Mouse (Mus musculus) granulocyte monocyte progenitor cell, adult 5-6 weeks (primary cell): ENCODE measurements around the gene Rnft1. TPM values are rescaled to one million over a fixed set of nuclear protein-coding genes. Genes with fewer than 3 reads are reported as not detected.

Source experiments
- ATAC-seq: replicated peaks from 2 replicates; pipeline ENCODE4 v1.8.0; 2016; ENCODE audit warnings: mild to moderate bottlenecking, moderate TSS enrichment, inconsistent platforms; ENCODE audit not compliant: poor library complexity, severe bottlenecking
- total RNA-seq, 2 experiments: library from RNA; stranded (forward) in 1 of 2; stranded (reverse) in 1 of 2; fragments of 200-712, 200-1000 nt in 1 of 2; fragments of >200 nt in 1 of 2; fragmentation: Nextera tagmentation in 1 of 2; gene quantifications; 2 replicates each; pipeline ENCODE4 v1.2.3; 2014 to 2017

Rnft1 gene
- 16.3 and 19.8 TPM in 2 replicates for total RNA-seq (2014; fragmentation: Nextera tagmentation)
- total RNA-seq (2017) = 16.1 and 19.4 TPM in 2 replicates

DNA sequence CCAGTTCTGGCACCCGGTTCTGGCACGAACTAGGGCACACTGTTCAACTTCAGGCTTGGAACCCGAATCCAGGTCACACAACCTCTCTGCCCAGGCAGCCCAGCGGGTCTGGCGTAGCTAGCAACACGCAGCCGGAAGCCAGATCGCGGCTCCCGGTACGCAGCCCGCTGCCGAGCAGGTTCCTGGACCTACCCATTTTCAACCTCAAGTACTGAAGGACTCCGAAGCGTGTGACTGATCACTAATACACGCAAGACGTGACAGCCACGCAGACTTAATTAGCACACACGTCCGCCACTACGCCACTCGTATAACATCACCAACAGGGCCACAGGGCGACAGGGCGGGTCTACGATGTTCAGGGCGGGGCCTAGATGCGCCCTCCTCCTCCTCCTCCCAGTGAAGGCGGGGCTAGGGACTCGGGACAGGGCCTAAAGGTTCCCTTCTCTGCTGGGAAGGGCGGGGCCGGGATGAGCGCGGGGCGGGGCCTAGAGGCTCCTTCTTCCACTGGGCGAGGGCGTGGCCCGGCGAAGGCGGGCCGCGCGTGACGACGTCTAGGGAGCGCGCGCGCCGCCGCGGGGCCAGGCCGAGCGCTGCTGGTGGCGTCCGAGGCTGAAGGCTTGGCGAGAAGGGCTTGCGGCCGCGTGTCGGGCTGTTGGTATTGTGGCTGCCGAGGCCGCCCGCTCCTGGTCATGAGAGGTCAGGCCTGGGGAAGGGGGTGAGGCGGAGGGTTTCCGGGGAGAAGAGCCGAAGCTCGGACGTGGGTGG is at the start of gene Rnft1:
Gene Rnft1, plus strand, starts transcription at position 557 of the 768 bp plus-strand sequence.
- ATAC-seq = peak; percentile 98

DNA sequence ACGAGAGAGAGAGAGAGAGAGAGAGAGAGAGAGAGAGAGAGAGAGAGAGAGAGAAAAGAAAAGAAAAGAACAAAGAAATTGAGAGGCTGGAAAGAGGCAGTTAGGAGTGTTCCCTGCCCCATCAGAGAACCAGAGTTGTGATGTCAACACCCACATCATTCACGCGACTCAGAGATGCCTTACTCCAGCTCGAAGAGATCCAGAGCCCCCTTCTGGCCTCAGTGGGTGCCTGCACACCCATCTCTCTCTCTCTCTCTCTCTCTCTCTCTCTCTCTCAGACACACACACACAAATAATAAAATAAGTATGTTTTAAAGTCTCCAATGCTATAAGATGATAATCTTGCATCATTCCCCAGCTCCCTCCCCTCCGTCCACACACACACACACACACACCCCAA is 47.6 kb upstream of the Rnft1 start:
- peak; percentile 56 for ATAC-seq

DNA sequence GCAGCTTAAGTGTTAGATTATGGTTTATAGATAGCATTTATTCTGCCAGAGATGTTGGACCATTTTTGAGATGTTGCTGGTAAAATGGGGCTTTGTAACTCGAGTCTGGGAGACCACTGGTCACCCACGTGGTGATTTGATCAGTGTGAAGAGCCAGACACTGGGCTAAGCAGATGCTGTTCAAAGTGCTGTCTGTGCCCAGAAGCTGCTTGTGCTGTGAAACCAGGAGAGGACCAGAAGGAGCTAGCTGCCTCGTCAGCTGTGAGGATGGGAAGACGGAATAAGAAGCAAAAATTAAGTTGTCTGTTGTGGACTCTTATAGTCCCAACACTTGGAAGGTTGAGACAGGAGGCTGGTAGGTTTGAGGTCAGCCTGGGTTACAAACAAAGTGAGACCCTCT is 46.2 kb upstream of the Rnft1 start:
- ATAC-seq = no peak

DNA sequence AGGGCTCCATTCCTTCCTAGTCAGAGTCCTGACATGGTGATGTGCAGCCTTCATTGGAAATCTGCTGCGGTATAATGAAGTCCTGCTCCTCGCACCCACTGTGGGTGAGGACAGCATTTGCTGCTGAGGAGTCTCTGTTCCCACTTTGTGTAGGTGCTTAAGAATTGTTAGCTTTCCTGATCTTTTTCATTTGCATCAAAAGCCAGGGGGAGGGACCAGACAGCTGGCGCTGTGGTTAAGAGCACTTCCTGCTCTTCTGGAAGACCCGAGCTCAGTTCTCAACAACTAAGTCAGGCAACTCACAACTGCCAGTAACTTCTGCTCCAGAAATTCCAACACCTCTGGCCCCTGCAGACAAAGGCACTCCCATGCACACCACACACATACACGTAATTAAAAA is 43.7 kb upstream of the Rnft1 start:
- ATAC-seq = no peak

DNA sequence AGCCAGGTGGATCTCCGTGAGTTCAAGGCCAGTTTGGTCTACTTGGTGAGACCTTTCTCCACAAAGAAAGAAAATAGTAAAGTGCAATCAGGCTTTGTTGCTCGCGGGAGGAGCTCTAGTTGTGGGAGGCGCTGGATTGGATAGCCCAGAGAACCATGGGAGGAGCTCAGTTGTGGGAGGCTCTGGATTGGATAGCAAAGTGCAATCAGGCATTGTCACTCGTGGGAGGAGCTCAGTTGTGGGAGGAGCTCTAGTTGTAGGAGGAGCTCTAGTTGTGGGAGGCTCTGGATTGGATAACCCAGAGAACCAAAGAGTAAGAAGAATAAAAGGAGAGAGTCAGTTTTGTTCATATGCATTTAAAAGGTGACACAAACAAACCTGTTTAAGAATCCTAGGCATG is 30.5 kb upstream of the Rnft1 start:
- no peak for ATAC-seq

DNA sequence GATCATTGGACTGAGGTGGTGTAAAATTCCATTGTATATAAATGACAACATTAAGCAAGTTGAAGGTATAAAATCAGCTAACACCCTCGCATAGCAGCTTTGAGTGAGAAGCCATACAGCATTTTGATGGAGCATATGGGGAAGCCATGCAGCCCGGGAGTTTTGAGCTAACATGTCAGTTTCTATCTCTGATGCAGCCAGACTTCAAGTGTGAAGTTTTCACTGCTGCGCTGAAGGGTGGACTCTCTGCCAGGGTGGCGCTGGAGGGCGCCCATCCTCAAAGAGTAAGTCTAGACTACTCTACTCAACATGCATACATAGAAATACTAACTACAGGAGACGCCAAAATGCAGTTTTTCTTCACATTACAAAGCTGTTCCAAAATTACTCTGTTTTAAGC is 26.9 kb upstream of the Rnft1 start:
- ATAC-seq = no peak

DNA sequence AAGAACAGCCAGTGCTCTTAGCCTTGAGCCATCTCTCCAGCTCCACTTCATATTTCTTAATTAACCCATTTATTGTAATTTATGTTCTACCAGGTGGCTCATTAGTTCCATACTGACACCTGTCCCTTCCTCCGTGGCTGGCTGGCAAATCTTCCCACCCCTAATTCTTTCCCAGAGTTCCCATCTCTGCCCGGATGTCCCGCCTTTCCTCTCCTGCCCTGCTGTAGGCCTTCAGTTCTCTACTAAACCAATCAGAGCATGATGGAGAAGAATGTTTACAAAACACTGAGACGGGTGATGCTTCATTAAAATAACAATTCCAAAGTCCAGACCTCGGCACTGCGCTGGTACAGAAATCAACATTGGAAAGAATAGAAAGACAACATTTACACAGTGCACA is 25.6 kb upstream of the Rnft1 start:
- ATAC-seq = no peak

DNA sequence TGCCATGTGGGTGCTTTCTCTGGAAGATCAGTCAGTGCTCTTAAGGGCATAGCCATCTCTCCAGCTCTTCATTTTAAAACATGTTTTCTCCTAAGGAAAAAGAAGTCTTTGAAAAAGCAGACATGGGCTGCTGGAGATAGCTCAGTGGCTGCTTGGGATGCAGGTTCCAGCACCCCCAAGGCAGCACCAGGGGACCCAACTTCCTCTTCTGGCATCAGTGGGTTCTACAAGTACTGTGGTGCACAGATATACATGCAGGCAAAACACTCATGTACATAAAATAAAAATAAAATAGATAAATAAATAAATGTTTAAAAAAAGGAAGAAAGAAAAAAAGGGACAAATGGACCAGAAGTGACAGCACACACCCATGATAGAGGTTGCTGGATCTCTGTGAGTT is 21.9 kb upstream of the Rnft1 start:
- no peak for ATAC-seq

DNA sequence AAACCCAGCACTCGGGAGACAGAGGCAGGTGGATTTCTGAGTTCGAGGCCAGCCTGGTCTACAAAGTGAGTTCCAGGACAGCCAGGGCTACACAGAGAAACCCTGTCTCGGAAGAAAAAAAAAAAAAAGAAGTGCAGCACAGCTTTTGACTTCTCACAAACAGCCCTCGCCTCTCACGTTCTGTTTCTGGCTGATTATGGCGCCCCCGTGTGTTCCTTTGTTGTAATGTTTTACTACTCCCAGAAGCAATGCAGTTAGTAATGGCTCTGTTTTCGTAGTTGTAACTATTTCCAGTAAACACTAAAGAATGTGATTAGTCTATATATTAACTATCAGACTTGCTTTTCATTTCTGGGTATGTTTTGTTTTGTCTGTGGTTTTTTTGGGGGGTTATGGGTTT is 20.2 kb upstream of the Rnft1 start:
- peak; percentile 67 for ATAC-seq

DNA sequence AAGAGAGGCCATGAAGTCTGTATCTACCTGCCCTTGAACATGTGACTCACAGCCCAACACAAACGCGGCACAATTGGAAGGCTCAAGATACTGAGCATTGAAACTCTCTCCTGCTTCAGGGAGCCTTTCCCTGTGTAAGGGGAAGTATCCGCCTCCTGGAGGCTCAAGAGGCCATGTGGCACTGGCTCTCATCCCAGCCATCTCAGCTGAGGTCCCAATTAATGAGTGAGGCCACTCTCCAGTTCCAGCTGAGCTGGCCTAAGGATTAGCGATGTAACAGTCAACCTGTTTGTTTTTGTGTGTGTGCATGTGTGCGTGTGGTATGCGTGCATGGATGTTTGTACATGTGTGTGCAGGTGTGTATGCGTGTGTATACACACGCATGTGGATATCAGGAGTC is 16.1 kb upstream of the Rnft1 start:
- ATAC-seq = no peak

DNA sequence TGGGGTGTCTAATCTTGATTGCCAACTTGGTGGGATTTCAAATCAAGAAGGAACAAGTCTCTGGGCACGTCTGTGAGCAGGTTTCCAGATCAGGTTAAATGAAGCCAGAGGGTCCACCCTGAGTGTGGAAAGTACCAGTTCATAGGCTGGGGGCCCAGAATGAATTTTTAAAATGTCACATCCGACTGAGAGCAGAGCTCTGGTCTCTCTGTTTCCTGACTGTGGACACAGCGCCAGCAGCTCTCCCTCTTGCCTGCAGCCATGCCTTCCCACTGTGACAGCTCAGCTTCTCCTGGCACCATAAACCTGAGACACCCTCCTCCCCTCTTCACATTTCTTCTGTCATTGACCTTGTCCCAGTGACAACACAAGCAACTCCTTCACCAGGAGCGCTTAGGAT is 15.5 kb upstream of the Rnft1 start:
- ATAC-seq = no peak

DNA sequence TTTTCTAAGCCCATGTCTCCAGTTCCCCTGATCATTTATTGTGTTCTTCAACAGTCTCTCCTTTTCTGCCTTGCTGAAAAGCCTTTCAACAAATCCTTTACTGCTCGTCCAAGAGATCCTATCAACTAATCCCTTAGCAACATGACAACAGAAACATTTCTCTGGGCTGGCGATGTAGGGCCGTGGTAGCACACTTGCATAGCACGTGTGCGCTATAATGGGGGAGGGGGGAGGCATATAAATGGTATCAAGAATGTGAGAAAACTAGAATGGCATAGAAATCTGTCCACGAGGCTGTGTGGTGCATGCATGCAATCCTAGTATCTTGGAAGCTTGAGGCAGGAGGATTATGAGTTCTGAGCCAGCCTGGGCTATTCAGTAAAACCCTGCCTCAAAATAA is 12.7 kb upstream of the Rnft1 start:
- no peak for ATAC-seq

DNA sequence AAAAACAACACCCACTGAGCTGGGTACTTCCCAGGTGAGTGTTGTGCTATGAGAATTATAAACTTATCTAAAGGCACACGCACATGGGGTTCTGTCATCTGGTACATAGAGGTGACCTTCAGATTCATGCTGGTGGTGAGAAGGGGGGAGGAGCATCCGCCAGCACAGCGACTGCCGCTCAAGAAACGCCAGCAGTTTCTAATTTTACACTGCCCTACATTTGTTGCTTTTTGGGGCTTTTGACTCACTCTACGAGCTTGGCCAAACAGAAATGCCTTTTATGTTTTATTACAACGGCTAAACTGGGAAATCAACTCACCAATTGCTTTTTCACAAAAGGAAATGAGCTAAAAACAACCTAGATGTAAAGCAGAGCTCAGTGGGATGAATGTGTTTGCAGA is 11.7 kb upstream of the Rnft1 start:
- ATAC-seq = no peak

DNA sequence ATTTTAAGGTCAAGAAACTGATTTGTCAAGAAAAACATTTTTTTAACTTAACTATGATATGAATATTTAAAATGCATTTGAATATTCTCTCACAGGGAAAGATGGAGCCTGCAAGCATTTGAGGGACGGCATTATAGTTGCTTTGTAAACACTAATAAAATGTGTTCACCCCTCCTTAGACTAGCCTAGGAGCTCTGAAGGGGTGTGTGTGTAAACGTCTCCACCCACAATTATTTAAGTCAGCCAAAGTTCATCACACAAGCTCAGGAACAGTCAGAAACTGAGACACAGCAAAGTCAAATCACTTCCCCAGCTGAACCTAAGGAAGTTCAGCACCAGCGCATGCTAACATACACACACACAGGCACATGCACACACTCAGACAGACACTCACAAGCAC is 10.9 kb upstream of the Rnft1 start:
- ATAC-seq = no peak

DNA sequence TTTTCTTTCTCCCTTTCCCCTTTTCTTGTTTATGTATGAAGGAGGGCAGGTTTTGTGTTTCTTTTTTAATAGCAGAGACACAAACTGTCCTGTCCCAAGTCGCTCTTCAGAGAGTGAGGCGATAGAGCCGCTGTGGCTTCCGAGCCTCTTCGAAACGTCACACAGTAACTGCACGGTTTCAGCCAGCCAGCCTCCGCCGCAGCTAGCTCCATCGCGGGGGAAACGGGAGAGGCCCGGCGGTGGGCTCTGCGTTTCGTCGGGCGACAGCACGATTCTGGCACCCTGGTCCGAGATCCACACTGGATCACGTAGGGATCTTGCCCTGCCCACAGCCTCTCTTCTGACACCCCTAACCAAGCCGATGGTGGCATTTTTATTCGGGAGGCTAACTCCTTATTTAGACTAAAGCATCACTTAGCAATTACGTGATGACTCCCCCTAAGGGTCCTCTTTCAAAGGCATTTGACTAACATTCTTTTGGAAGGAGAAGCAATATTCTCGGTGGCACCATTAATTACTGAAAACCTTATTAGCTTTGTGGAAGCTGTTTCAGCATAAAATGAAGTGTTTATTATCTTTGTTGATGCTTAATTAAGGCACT is 553 bp downstream of the Rnft1 start:
- ATAC-seq = peak; percentile 21

DNA sequence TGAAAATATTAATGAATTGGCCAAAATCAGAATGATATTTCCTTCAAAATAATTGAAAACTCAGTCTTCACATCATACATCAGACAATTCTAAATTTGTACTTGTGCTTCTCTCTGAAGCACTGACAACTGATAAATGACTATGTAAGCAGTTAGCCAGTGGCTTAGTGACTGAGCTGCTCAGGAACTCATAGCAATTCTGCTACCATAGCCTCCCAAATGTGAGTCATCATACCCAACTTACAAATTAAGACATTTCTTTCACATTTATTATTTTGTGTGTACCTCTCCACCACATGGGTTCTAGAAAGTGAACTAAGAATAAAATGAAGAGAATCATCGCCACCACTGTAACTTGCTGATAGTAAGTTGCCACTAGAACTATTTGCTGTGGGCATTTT is 6.3 kb downstream of the Rnft1 start:
- ATAC-seq = no peak

DNA sequence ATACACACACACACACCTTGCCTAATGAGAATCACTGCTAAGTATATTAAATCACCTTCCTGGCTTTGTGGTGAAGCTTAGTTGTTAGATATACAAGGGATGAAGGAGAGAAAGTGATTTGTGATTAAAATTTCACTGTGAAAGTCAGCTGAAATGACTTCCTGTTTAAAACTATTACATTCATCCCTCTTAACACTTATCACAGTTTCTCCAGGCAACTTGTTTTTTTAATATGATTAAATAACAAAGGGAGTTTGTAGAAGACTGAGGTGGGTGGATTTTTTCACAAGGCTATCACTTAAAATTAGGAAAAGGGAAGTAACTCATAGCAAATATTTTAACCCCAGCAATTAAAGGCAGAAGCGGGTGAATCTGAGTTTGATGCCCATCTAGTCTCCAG is 12.9 kb downstream of the Rnft1 start:
- no peak for ATAC-seq

DNA sequence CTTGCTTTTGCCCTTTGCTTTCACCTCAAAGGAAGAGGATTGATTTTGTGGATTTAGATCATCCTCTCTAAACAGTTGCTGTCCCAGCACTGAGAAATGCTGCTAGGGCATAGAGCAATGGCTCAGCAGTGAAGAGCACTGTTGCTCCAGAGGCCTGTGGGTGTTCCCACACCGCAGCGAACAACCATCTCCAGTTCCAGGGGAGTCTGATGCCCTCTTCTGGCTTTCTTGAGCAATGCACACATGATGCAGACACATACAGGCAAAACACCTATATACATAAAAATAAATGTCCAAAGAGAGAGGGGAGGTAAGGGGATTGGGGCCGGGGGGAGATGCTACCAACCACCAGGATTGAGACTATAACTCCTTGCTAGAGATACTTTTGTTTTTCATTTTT is 13.5 kb downstream of the Rnft1 start:
- no peak for ATAC-seq

DNA sequence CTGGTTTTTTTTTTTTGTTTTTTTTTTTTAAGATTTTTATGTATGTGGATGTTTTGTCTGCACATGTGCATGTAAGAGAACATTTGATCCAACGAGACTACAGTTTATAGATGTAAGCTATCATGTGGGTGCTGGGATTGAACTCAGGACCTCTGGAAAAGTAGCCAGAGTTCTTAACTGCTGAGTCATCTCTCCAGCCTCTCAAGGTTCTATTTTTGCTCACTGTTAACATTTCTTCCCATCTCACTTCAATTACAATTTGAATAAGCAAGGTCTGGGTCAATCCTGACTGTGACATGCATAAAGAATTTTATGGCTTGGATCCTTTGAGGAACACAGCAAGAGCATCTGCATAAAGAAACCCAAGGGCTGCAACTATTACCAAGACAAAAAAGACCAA is 16.3 kb downstream of the Rnft1 start:
- no peak for ATAC-seq

DNA sequence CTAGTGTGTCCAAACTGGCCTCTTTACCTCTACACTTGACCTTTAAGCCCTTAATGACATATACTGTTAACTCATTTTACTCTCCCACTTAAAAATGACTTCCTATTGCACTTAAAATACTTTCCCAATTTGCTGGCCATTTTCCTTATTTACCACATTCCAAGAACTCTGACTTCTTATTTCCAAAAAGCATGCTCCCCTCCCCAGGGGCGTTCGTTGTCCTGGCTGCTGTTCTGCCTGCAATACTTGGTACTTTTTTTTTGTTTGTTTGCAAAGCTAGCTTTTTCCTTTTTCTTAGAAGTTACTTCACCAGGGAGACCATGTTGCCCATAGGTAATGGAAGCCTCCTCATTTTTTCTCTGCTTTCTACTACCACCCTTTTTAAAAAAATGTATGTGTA is 18.7 kb downstream of the Rnft1 start:
- no peak for ATAC-seq

DNA sequence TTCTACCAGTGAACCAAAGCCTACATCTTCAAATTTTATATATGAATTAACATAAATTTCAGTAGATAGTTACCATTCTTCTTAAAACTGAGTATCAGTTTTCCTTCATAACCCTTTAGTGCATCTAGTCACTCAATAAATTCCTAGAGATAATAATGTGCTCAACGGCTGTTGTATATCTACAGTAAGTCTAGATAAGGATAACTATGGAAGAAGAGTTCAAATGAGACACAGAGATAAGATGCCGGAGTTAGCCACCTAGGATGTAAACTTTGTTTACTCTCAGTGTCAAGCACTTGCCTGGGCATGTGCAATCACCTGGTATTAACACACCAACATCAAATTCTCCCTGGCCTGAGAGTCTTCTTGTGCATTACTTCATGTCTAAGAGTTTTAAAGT is 22.9 kb downstream of the Rnft1 start:
- ATAC-seq = no peak

DNA sequence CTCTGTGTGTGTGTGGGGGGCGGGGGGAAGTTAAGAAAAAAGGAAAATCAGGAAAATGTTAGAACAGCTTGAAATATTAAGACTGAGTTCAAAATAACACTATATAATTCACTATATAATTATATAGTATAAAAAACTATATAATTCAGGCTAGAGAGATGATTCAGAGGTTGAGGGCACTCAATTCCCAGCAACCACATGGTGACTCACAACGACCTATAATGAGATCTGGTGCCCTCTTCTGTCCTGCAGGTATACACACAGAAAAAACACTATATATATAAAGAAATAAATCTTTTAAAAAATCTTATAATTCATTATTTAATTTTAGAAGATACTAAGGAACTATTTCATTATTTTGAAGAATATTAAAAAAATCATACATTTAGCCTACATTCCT is 23.5 kb downstream of the Rnft1 start:
- ATAC-seq = no peak
